Mouse (Mus musculus): ENCODE data around the gene Prss45. TPM values are rescaled to one million over a fixed set of nuclear protein-coding genes. Genes with fewer than 3 reads are reported as not detected.
"Not testable (repeated sequence)": the region's sequence is repeated elsewhere in the genome, so short reads cannot be mapped to it uniquely, and the experiment has no call there.

Prss45 gene
- polyA plus RNA-seq, 1 experiment = not detected

DNA sequence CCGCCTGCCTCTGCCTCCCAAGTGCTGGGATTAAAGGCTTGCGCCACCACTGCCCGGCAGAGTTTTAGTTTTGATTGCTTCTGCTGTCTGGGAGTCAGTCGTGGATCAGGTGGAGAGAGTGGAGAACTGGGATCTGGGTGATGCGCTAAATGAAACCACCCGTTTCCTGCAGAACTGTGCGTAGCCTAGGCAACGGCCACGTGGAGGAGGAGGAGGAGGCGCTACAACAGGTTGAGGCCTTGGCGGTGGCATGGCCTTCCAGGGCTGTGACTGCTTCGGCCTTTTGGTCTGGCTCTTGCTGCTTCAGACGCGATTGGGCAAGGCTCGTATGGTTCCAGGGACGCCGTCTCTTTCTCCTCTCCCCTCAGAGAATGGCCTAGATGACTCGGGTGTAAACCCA, 20.6 kb upstream of the Prss45 start, which contains the start of gene Prss44:
Gene Prss44 (plus strand): TSS at position 206 of the 400 bp plus-strand sequence.
- WGBS = 61% methylated on average over 18 of the region's 18 CpGs
- Histone ChIP-seq H3K27ac (ENCODE audit: control insufficient read depth, insufficient read depth, low read depth, low read length, poor library complexity) (no peak within 1 kb of the TSS), H3K4me3 (replicated peaks; ENCODE audit: control insufficient read depth, low read depth, low read length) (no peak within 1 kb of the TSS), H3K4me1 (ENCODE audit: control insufficient read depth, insufficient read depth, low read length) (no peaks in the 10 kb centered on the region)
- TF ChIP-seq CTCF (IDR thresholded peaks at IDR 0.05; ENCODE audit: control insufficient read depth, insufficient read depth, low read length) (no peak), POLR2A (IDR thresholded peaks at IDR 0.05; ENCODE audit: borderline replicate concordance, control insufficient read depth, low read depth, low read length) (no peak)

DNA sequence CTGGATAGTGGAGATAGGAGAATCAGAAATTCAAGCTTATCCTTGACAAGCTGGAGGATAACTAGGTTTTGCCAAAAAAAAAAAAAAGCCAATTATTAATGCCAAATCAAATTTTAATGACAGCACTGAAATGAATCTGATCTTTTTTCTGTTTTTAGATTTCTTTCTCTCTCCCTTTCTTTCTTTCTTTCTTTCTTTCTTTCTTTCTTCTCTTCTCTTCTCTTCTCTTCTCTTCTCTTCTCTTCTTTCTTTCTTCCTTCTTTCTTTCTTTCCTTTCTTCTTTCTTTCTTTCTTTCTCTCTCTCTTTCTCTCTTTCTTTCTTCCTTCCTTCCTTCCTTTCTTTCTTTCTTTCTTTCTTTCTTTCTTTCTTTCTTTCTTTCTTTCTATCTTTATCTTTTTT, 13.8 kb upstream of the Prss45 start:
- H3K4me3 ChIP-seq (replicated peaks; ENCODE audit: control insufficient read depth, low read depth, low read length); H3K27ac ChIP-seq (ENCODE audit: control insufficient read depth, insufficient read depth, low read depth, low read length, poor library complexity); H3K4me1 ChIP-seq (ENCODE audit: control insufficient read depth, insufficient read depth, low read length): not testable (repeated sequence)

DNA sequence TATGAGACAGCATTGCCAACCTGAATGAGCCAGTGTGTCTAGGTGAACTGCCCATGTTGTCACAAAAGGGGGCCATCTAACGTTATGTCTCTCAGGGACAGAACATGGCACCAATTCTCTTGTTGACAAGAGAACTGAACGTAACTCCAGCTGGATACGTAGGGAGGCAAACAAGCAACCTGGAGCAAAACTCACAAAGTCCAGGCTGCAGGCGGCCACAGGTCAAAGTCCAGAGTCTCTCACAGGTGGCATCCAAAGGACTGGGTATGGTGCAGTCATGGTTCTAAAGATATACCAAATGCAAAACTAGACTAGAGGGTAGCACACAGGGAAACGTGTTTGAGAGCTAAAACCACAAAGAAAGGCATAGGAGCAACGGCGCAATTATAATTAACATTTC, 13.0 kb upstream of the Prss45 start:
- Histone ChIP-seq H3K27ac (ENCODE audit: control insufficient read depth, insufficient read depth, low read depth, low read length, poor library complexity) (no peak overlapping the region), H3K4me1 (ENCODE audit: control insufficient read depth, insufficient read depth, low read length) (no peaks in the 10 kb centered on the region), H3K4me3 (replicated peaks; ENCODE audit: control insufficient read depth, low read depth, low read length) (no peak overlapping the region)
- whole genome bisulfite sequencing = 80% methylated on average over 7 of the region's 7 CpGs
- TF ChIP-seq CTCF (IDR thresholded peaks at IDR 0.05; ENCODE audit: control insufficient read depth, insufficient read depth, low read length) (no peak), POLR2A (IDR thresholded peaks at IDR 0.05; ENCODE audit: borderline replicate concordance, control insufficient read depth, low read depth, low read length) (no peak)

DNA sequence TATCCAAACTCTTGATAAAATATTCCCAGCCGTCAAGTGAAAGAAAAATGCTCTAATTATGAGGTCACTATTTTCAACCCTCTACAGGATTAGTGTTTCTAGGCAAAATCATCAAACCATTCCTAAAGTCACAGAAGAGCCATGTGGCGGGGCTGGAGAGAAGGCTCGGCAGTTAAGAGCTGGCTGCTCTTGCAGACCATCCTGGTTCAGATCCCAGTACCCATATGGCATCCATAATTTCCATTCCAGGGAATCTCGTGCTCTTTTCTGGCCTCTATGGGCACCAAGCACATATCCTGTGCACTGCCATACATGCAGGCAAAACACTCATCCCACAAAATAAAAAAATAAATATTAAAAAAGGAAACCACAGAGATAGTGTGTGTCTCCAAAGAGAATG, 9.0 kb upstream of the Prss45 start:
- H3K4me1 ChIP-seq (ENCODE audit: control insufficient read depth, insufficient read depth, low read length) = no peaks in the 10 kb centered on the region
- WGBS = 57% methylated on average over 4 of the region's 4 CpGs
- H3K27ac ChIP-seq (ENCODE audit: control insufficient read depth, insufficient read depth, low read depth, low read length, poor library complexity) = no peak overlapping the region
- TF ChIP-seq CTCF (IDR thresholded peaks at IDR 0.05; ENCODE audit: control insufficient read depth, insufficient read depth, low read length) (no peak), POLR2A (IDR thresholded peaks at IDR 0.05; ENCODE audit: borderline replicate concordance, control insufficient read depth, low read depth, low read length) (no peak)
- H3K4me3 ChIP-seq (replicated peaks; ENCODE audit: control insufficient read depth, low read depth, low read length) = no peak overlapping the region

DNA sequence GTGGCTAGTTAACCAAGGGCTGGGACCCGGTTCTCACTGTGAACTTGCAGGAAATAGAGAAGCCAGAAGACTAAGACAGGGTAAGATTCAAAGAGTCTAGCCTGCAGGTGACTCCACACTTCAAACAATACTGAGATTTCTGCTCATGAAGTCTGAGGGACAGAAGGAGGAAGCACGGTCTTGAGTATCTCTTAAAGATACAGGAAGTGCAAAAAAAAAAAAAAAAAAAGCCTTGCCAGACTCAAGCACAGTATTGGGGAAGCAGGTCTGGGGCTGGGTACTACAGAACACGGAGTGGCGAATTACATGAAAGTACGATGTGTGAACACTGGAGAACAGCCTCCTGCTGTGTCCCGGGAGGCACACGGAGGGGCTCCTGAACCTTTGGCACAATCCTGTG, 8.6 kb upstream of the Prss45 start:
- Histone ChIP-seq H3K4me1 (ENCODE audit: control insufficient read depth, insufficient read depth, low read length) (no peaks in the 10 kb centered on the region), H3K4me3 (replicated peaks; ENCODE audit: control insufficient read depth, low read depth, low read length) (no peak overlapping the region), H3K27ac (ENCODE audit: control insufficient read depth, insufficient read depth, low read depth, low read length, poor library complexity) (no peak overlapping the region)
- WGBS = 14% methylated on average over 7 of the region's 7 CpGs
- no peak for TF ChIP-seq CTCF (IDR thresholded peaks at IDR 0.05; ENCODE audit: control insufficient read depth, insufficient read depth, low read length)
- no peak for TF ChIP-seq POLR2A (IDR thresholded peaks at IDR 0.05; ENCODE audit: borderline replicate concordance, control insufficient read depth, low read depth, low read length)

DNA sequence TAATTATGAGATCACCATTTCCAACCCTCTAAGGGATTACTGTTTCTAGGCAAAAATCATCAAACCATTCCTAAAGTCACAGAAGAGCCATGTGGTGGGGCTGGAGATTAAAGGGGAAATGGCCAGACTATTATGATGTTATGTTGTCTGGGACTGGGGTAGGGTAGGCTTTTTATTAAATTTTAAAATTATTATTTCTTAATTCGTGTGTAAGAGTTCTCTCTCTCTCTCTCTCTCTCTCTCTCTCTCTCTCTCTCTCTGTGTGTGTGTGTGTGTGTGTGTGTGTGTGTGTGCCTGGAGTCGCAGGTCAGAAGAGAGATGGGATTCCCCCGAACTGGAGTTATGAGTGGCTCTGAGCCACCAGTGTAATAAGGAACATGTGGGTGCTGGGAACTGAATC, 8.0 kb upstream of the Prss45 start, which contains the start of gene Prss43:
Gene Prss43 (plus strand): TSS at position 301 of the 400 bp plus-strand sequence.
- no peaks in the 10 kb centered on the region for H3K4me1 ChIP-seq (ENCODE audit: control insufficient read depth, insufficient read depth, low read length)
- 68% methylated on average over 3 of the region's 3 CpGs for WGBS
- H3K4me3 ChIP-seq (replicated peaks; ENCODE audit: control insufficient read depth, low read depth, low read length) = no peak within 1 kb of the TSS
- no peak within 1 kb of the TSS for H3K27ac ChIP-seq (ENCODE audit: control insufficient read depth, insufficient read depth, low read depth, low read length, poor library complexity)
- no peak for TF ChIP-seq POLR2A (IDR thresholded peaks at IDR 0.05; ENCODE audit: borderline replicate concordance, control insufficient read depth, low read depth, low read length)
- no peak for TF ChIP-seq CTCF (IDR thresholded peaks at IDR 0.05; ENCODE audit: control insufficient read depth, insufficient read depth, low read length)

DNA sequence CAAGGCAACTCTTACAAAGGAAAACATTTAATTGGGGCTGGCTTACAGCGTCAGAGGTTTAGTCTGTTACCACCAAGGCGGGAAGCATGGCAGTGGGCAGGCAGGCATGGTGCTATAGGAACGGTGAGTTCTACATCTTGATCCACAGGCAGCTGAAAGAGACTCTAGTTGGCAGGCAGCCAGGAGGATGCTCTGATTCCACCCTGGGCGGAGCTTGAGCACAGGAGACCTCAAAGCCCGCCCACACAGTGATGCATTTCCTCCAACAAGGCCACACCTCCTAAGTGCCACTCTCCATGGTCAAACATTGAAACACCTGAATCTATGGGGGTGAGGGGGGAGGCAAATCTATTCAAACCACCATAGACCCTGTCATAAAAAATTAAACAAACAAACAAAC, 1.4 kb upstream of the Prss45 start:
- no peak overlapping the region for H3K4me3 ChIP-seq (replicated peaks; ENCODE audit: control insufficient read depth, low read depth, low read length)
- WGBS = 68% methylated on average over 5 of the region's 5 CpGs
- TF ChIP-seq CTCF (IDR thresholded peaks at IDR 0.05; ENCODE audit: control insufficient read depth, insufficient read depth, low read length) (no peak), POLR2A (IDR thresholded peaks at IDR 0.05; ENCODE audit: borderline replicate concordance, control insufficient read depth, low read depth, low read length) (no peak)
- H3K4me1 ChIP-seq (ENCODE audit: control insufficient read depth, insufficient read depth, low read length) = no peaks in the 10 kb centered on the region
- no peak overlapping the region for H3K27ac ChIP-seq (ENCODE audit: control insufficient read depth, insufficient read depth, low read depth, low read length, poor library complexity)

DNA sequence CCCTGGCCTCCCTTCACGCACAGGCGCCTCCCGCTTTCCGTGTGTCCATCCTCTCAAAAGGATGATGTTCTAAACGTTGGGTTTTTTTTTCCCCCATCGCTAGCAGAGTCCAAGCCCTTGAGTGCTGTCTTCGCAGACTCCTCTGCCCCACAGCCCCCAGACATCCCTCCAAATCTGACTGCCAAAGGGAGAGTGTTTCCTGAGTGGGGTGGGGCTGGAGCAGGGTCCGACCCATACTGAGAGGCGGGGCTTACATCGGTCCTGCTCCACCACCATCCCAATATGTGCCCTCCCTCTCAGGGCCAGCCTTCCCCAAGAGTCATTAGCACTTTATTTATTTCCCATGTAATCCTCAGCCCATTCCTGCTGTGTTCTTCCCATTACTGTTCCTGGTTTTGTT, 573 bp downstream of the Prss45 start:
- H3K27ac ChIP-seq (ENCODE audit: control insufficient read depth, insufficient read depth, low read depth, low read length, poor library complexity) = no peak overlapping the region
- no peak overlapping the region for H3K4me3 ChIP-seq (replicated peaks; ENCODE audit: control insufficient read depth, low read depth, low read length)
- WGBS = 76% methylated on average over 10 of the region's 10 CpGs
- H3K4me1 ChIP-seq (ENCODE audit: control insufficient read depth, insufficient read depth, low read length) = no peaks in the 10 kb centered on the region
- TF ChIP-seq POLR2A (IDR thresholded peaks at IDR 0.05; ENCODE audit: borderline replicate concordance, control insufficient read depth, low read depth, low read length) (no peak), CTCF (IDR thresholded peaks at IDR 0.05; ENCODE audit: control insufficient read depth, insufficient read depth, low read length) (no peak)

DNA sequence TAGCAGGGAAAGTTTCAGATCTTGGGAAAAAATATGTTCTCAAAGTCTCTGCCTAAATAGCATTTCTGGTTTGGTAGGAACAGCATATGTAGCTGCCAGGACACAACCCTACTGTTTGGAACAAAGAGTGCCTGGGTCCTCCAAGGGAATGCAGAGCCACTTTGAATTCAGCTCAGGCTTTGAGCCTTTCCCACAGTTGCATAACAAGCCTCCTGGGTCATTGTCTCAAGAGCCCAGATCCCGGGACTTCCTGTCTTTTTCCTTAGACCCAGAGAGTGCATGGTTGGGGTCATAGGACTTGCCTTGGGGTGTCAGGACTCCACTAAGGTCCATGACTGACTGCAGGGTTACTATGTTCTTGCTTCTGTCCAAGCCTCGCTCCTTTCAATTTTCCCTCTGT, 1.7 kb downstream of the Prss45 start:
- TF ChIP-seq POLR2A (IDR thresholded peaks at IDR 0.05; ENCODE audit: borderline replicate concordance, control insufficient read depth, low read depth, low read length) = no peak
- TF ChIP-seq CTCF (IDR thresholded peaks at IDR 0.05; ENCODE audit: control insufficient read depth, insufficient read depth, low read length) = no peak
- H3K27ac ChIP-seq (ENCODE audit: control insufficient read depth, insufficient read depth, low read depth, low read length, poor library complexity) = no peak overlapping the region
- H3K4me3 ChIP-seq (replicated peaks; ENCODE audit: control insufficient read depth, low read depth, low read length) = no peak overlapping the region
- H3K4me1 ChIP-seq (ENCODE audit: control insufficient read depth, insufficient read depth, low read length) = no peaks in the 10 kb centered on the region; the same call in 1 of the 2 replicates
- 66% methylated on average over 2 of the region's 2 CpGs for WGBS

Data from bone marrow, adult 2 months (tissue).